Comparison of ENCODE assay signal across 16 mouse cellular contexts in the genomic region with DNA sequence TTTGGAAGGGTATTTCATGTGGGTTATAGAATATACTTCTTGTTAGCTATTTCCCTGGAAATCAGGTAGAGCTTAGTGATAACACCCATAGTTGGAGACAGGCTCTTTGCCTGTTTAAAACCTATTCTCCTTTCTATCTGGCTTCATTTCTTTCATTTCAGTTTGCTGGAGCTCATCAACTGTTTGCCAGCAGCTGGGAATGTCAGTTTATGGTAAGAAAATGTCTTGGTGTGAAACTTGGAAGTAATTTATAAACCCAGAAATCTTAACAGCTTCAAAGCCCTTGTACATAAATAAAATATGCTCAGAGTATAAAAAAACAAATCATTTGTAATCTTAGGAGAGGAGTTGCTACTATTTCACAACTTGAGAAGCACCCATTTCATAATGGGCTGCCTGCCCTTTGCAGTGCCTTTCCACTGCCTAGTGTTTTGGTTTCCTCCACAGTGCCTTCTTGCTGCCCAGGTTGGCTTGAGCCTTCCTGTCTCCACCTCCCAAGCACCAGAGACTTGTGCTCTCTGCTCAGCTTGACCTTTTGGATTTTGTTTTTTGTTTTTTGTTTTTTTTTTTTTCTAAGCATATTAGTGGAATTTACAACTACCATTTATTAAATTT.
DNase-seq lines count a peak whose midpoint lies in the region; ATAC-seq lines count a peak whose summit lies in the region.
"Had no signal": no experiment of that assay in that cellular context is flagged by ENCODE, and none has a peak within 500 bp of the region (broad histone marks: within the 10 kb centered on the region; RNA-seq: fewer than 3 reads in every experiment).

No protein-coding gene starts in this region.

- peak; percentile 65 for ATAC-seq in megakaryocyte progenitor cell, adult 5-6 weeks (replicated peaks; ENCODE audit: poor library complexity)
- ATAC-seq: activated CD4-positive, CD25-positive, alpha-beta regulatory T cell, adult 4 months; forebrain, embryonic 15.5 days; hindbrain, postnatal 0 days had no signal

- peak; percentile 25 for DNase-seq in adrenal gland, postnatal 10 days
- DNase-seq in adrenal gland, adult (ENCODE audit: inconsistent age in 2 of 2, low spot score in 1 of 2), result no peak
- peak; percentile 27 for DNase-seq in heart, adult 11 months
- DNase-seq in heart, adult 8-10 months (ENCODE audit: low spot score), result no peak
- peak; percentile 61 for DNase-seq in brain, adult 2 months (ENCODE audit: low read depth, low spot score)
- DNase-seq in right cerebral cortex, adult 2 months (ENCODE audit: low spot score in 2 of 2), result no peak
- DNase-seq: adrenal gland, adult 8-10 months; cerebellum, adult 11-12 months; cerebellum, postnatal 10 days; gastrocnemius, postnatal 36 days; heart, postnatal 10 days; kidney, adult 11 months had no signal

Comparison
In these comparisons a context has a peak if more than half of its experiments do, and no peak if none do; other contexts are left out.
1. DNase-seq: peak in adrenal gland, postnatal 10 days (single experiment), heart, adult 11 months (single experiment) and brain, adult 2 months (single experiment); none in adrenal gland, adult (0 of 2), heart, adult 8-10 months (single experiment) and right cerebral cortex, adult 2 months (0 of 2).